17 mouse cellular contexts compared by ENCODE assay signal in the genomic region with DNA sequence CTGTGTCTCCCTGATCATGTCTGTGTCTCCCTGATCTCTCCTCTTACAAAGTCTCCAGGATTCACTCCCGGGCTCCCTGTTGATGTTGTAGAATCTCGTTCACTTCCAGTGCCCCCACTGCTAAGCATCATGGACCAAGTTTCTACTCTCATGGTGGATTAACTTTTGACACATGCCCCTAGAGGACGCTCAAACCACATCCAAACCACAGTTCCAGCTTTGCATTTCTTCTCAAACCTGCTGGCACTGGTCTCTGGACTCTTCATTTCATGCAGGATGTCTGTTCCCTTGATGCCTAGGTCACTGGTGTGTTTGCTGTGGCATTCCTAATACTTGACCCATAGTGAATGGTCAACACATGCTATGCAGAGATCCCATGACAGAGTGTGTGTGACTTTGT.
A peak's percentile ranks its signal among the peaks of the same experiment; 100 is the strongest.
DNase-seq lines count a peak whose midpoint lies in the region; ATAC-seq and TF ChIP-seq lines count a peak whose summit lies in the region.
"Had no signal": no experiment of that assay in that cellular context is flagged by ENCODE, and none has a peak within 500 bp of the region (broad histone marks: within the 10 kb centered on the region; RNA-seq: fewer than 3 reads in every experiment).

No protein-coding gene starts in this region.

- no peak overlapping the region for H3K27ac ChIP-seq in heart, postnatal 0 days (ENCODE audit: low read depth)
- H3K27ac ChIP-seq in left cerebral cortex, adult 2 months: no peak overlapping the region
- no peak overlapping the region for H3K27ac ChIP-seq in CH12.LX (ENCODE audit: insufficient read depth, low read depth)
- H3K27ac ChIP-seq: embryonic facial prominence, embryonic 13.5 days; forebrain, embryonic 13.5 days; heart, embryonic 13.5 days; limb, embryonic 15.5 days; midbrain, embryonic 10.5 days had no signal

- peak; percentile 43 to 46 for DNase-seq in cerebellum, postnatal 10 days
- DNase-seq in cerebellum, adult 9-10 months: no peak
- no peak for DNase-seq in heart, postnatal 0 days (ENCODE audit: low spot score)
- no peak for DNase-seq in heart, postnatal 36 days
- no peak for DNase-seq in left cerebral cortex, adult 2 months (ENCODE audit: extremely low spot score in 1 of 2, low spot score in 2 of 2)
- no peak for DNase-seq in left cerebral cortex, adult 11 months (ENCODE audit: low spot score)
- DNase-seq in CH12.LX (ENCODE audit: extremely low read depth): no peak
- DNase-seq: cerebellum, adult 8-10 months; gastrocnemius, postnatal 14 days; kidney, postnatal 25 days; lung, postnatal 14 days had no signal

- peak; percentile 28 for TF ChIP-seq CTCF in heart, postnatal 0 days (IDR thresholded peaks at IDR 0.05; ENCODE audit: low read depth)
- TF ChIP-seq CTCF in left cerebral cortex, adult 2 months (IDR thresholded peaks at IDR 0.05): peak; percentile 60
- peak; percentile 18; a peak in 1 of 4 replicates for TF ChIP-seq CTCF in CH12.LX (conservative IDR thresholded peaks at IDR 0.05 in 1 of 2, IDR thresholded peaks at IDR 0.05 in 1 of 2; ENCODE audit: low read depth in 2 of 2, low read length in 2 of 2)

- 0 out of 2 replicates have a peak, but pooled peaks cover 4% of the 10 kb centered on the region for H3K27me3 ChIP-seq in heart, postnatal 0 days (ENCODE audit: control insufficient read depth, insufficient read depth, low read length)
- H3K27me3 ChIP-seq in CH12.LX (replicated peaks): no peaks in the 10 kb centered on the region
- H3K27me3 ChIP-seq: embryonic facial prominence, embryonic 13.5 days; forebrain, embryonic 13.5 days; heart, embryonic 13.5 days; limb, embryonic 15.5 days had no signal

- no peaks in the 10 kb centered on the region for H3K9me3 ChIP-seq in heart, postnatal 0 days (replicated peaks; ENCODE audit: control insufficient read depth, low read length)
- H3K9me3 ChIP-seq in CH12.LX (replicated peaks; ENCODE audit: low read length): no peaks in the 10 kb centered on the region
- H3K9me3 ChIP-seq: embryonic facial prominence, embryonic 13.5 days; forebrain, embryonic 13.5 days; heart, embryonic 13.5 days; limb, embryonic 15.5 days; midbrain, embryonic 10.5 days had no signal

- no peak for TF ChIP-seq POLR2A in CH12.LX (IDR thresholded peaks at IDR 0.05; ENCODE audit: low read depth, low read length)

- H3K79me2 ChIP-seq in CH12.LX (replicated peaks; ENCODE audit: control insufficient read depth, extremely low read depth, insufficient read depth, poor library complexity, severe bottlenecking): no peaks in the 10 kb centered on the region

- in situ Hi-C loops in CH12.LX (cut with MboI; ENCODE audit: low pct_ligation_motif_present, low pct_unique_long_range_greater_than_20kb, low sequenced_read_pairs): no loop called here

- H3K4me3 ChIP-seq in heart, postnatal 0 days (ENCODE audit: low read depth, low read length): no peak overlapping the region
- H3K4me3 ChIP-seq in left cerebral cortex, adult 2 months: no peak overlapping the region
- H3K4me3 ChIP-seq in CH12.LX (replicated peaks in 1 of 3; ENCODE audit: low read depth in 2 of 3, low read length in 2 of 3, poor library complexity in 1 of 3): no peak overlapping the region
- H3K4me3 ChIP-seq: embryonic facial prominence, embryonic 13.5 days; forebrain, embryonic 13.5 days; heart, embryonic 13.5 days; limb, embryonic 15.5 days; midbrain, embryonic 10.5 days had no signal

- no peaks in the 10 kb centered on the region for H3K4me1 ChIP-seq in heart, postnatal 0 days (ENCODE audit: control insufficient read depth, insufficient read depth)
- H3K4me1 ChIP-seq in CH12.LX (ENCODE audit: control insufficient read depth in 1 of 2, insufficient read depth in 2 of 2): peaks cover 0 to 4% of the 10 kb centered on the region in 2 experiments; a peak in 1 of 4 replicates
- H3K4me1 ChIP-seq: embryonic facial prominence, embryonic 13.5 days; limb, embryonic 15.5 days had no signal

- no peaks in the 10 kb centered on the region for H3K36me3 ChIP-seq in heart, postnatal 0 days (replicated peaks; ENCODE audit: control insufficient read depth, insufficient read depth, low read length)
- no peaks in the 10 kb centered on the region for H3K36me3 ChIP-seq in CH12.LX (replicated peaks in 1 of 2; ENCODE audit: control insufficient read depth in 1 of 2, insufficient read depth in 1 of 2, low read length in 1 of 2)
- H3K36me3 ChIP-seq: embryonic facial prominence, embryonic 13.5 days; heart, embryonic 13.5 days; limb, embryonic 15.5 days; midbrain, embryonic 10.5 days had no signal

- no peak overlapping the region for H3K4me2 ChIP-seq in heart, postnatal 0 days (ENCODE audit: low read depth, low read length)
- no peak overlapping the region for H3K4me2 ChIP-seq in CH12.LX (ENCODE audit: insufficient read depth, low read depth, poor library complexity, severe bottlenecking)
- H3K4me2 ChIP-seq: embryonic facial prominence, embryonic 13.5 days; forebrain, embryonic 13.5 days; heart, embryonic 13.5 days; limb, embryonic 15.5 days had no signal

- TF ChIP-seq EP300 in heart, postnatal 0 days (IDR thresholded peaks at IDR 0.05; ENCODE audit: low read depth): no peak
- TF ChIP-seq EP300 in CH12.LX (IDR thresholded peaks at IDR 0.05; ENCODE audit: low read length): no peak

- H3K9ac ChIP-seq in heart, postnatal 0 days (replicated peaks; ENCODE audit: low read depth, low read length): no peak overlapping the region
- H3K9ac ChIP-seq in CH12.LX (ENCODE audit: insufficient read depth, low read depth): no peak overlapping the region
- H3K9ac ChIP-seq: embryonic facial prominence, embryonic 13.5 days; forebrain, embryonic 13.5 days; heart, embryonic 13.5 days; limb, embryonic 15.5 days had no signal

- 60% methylated on average over 3 of the region's 3 CpGs for WGBS in heart, postnatal 0 days

- peak; percentile 25 for TF ChIP-seq RAD21 in CH12.LX (IDR thresholded peaks at IDR 0.05; ENCODE audit: low read depth, low read length)

- dilution Hi-C loops in CH12.LX (cut with MboI; ENCODE audit: extremely low pct_ligation_motif_present, extremely low pct_unique_long_range_greater_than_20kb, low sequenced_read_pairs): no loop called here

- intact Hi-C loops in heart, postnatal 36 days (cut with DNase I): no loop called here
- intact Hi-C loops in left cerebral cortex, adult 2 months (cut with DNase I): loop anchor here (5.0 kb wide), 2 partner anchors 270 to 410 kb away; no protein-coding TSS in a partner anchor

- no peak for ATAC-seq in heart, postnatal 0 days (ENCODE audit: insufficient read depth, low read depth)
- ATAC-seq in inflammation-experienced regulatory T-cells, adult 6 months: no peak
- ATAC-seq: forebrain, embryonic 13.5 days had no signal

TF ChIP-seq in CH12.LX, 34 proteins besides CTCF, POLR2A, EP300 and RAD21:
- TF ChIP-seq MEF2A (IDR thresholded peaks at IDR 0.05; ENCODE audit: borderline replicate concordance, low read depth, low read length) (no peak), JUN (IDR thresholded peaks at IDR 0.05; ENCODE audit: insufficient read depth, low read depth, low read length) (no peak), ZC3H11A (IDR thresholded peaks at IDR 0.05; ENCODE audit: low read depth, low read length) (no peak), TCF12 (IDR thresholded peaks at IDR 0.05; ENCODE audit: low read depth, low read length) (no peak), POLR2AphosphoS2 (IDR thresholded peaks at IDR 0.05; ENCODE audit: low read depth, low read length) (no peak), ZKSCAN1 (IDR thresholded peaks at IDR 0.05; ENCODE audit: borderline replicate concordance, low read depth, low read length) (no peak), ZNF384 (IDR thresholded peaks at IDR 0.05; ENCODE audit: low read depth, low read length) (no peak)

Comparison
In these comparisons a context has a peak if more than half of its experiments do, and no peak if none do; other contexts are left out.
1. DNase-seq: peak in cerebellum, postnatal 10 days (2 of 2); none in cerebellum, adult 9-10 months (single experiment), heart, postnatal 0 days (single experiment), heart, postnatal 36 days (0 of 2), left cerebral cortex, adult 2 months (0 of 2), left cerebral cortex, adult 11 months (single experiment) and CH12.LX (single experiment).
2. Peak in every context shown above with its lines, with median percentiles within 50 percentile points of each other: CTCF ChIP-seq.